Mouse (Mus musculus): ENCODE data around the gene Trp53. TPM values are rescaled to one million over a fixed set of nuclear protein-coding genes. Genes with fewer than 3 reads are reported as not detected.

The Trp53 gene
- total RNA-seq, 2 experiments from 2014 or later = 63.3 to 64.7 TPM

GRCm38 (mm10) chr11:69628286-69628685, 48.1 kb downstream of the Trp53 start:
- peak; percentile 78 to 85 for DNase-seq

- no peak for DNase-seq
Observed at GRCm38 (mm10) chr11:69629802-69630201, 49.6 kb downstream of the Trp53 start.

GRCm38 (mm10) chr11:69632284-69633089, 52.3 kb downstream of the Trp53 start, which contains the start of gene Fxr2:
Fxr2 (plus strand) TSS chr11:69632990.
- DNase-seq = peak; percentile 100

GRCm38 (mm10) chr11:69633128-69633866, 53.1 kb downstream of the Trp53 start:
- peak; percentile 76 to 84 for DNase-seq

GRCm38 (mm10) chr11:69635471-69635870, 55.3 kb downstream of the Trp53 start:
- DNase-seq = no peak

Small RNA genes lying within 50 kb of the gene (microRNA-seq; reads per million reads assigned to microRNA genes)
- gene Mir467f = not detected

Other genes starting within 250 kb of the Trp53 start
- gene Rnf227, start 239.9 kb upstream of the Trp53 start, total RNA-seq (2021) = 1 to 10 TPM; 4.7 to 6.6 TPM
- gene Chd3, start 211.0 kb upstream of the Trp53 start, total RNA-seq (2021) = 100 to 1,000 TPM in 1 of 2 experiments, 10 to 100 TPM in 1; 78.6 to 119 TPM
- gene Naa38, start 184.9 kb upstream of the Trp53 start, total RNA-seq (2021) = 100 to 1,000 TPM; 132 to 158 TPM
- gene Cyb5d1, start 184.7 kb upstream of the Trp53 start, total RNA-seq (2021) = 10 to 100 TPM; 49.0 to 50.9 TPM
- 10 to 100 TPM; 13.4 to 17.8 TPM for gene Tmem88, start 182.1 kb upstream of the Trp53 start, total RNA-seq (2021)
- 10 to 100 TPM; 31.8 to 48.0 TPM for gene Kdm6b, start 166.7 kb upstream of the Trp53 start, total RNA-seq (2021)
- gene Dnah2, start 31.2 kb upstream of the Trp53 start, total RNA-seq (2021) = under 1 TPM; 0.10 to 0.30 TPM
- 1 to 10 TPM in 1 of 2 experiments, under 1 TPM in 1; 0.66 to 1.1 TPM for gene Efnb3, start 20.2 kb upstream of the Trp53 start, total RNA-seq (2021)
- 1 to 10 TPM; 9.2 to 9.7 TPM for gene Wrap53, start 104 bp upstream of the Trp53 start, total RNA-seq (2021)
- 10 to 100 TPM; 28.5 to 45.4 TPM for gene Atp1b2, start 25.6 kb downstream of the Trp53 start, total RNA-seq (2021)
- gene Shbg, start 37.5 kb downstream of the Trp53 start, total RNA-seq (2021) = not detected
- gene Sat2, start 41.7 kb downstream of the Trp53 start, total RNA-seq (2021) = 10 to 100 TPM in 1 of 2 experiments, 1 to 10 TPM in 1; 5.7 to 11.3 TPM
- gene Fxr2, start 52.6 kb downstream of the Trp53 start, total RNA-seq (2021) = 10 to 100 TPM; 80.5 to 88.4 TPM
- gene Sox15, start 75.0 kb downstream of the Trp53 start, total RNA-seq (2021) = not detected
- gene Mpdu1, start 82.3 kb downstream of the Trp53 start, total RNA-seq (2021) = 100 to 1,000 TPM in 1 of 2 experiments, 10 to 100 TPM in 1; 91.4 to 126 TPM
- gene Cd68, start 85.8 kb downstream of the Trp53 start, total RNA-seq (2021) = 10 to 100 TPM; 20.1 to 28.6 TPM
- gene Eif4a1, start 92.1 kb downstream of the Trp53 start, total RNA-seq (2021) = 100 to 1,000 TPM; 678 to 712 TPM
- 10 to 100 TPM; 70.6 to 80.4 TPM for gene Senp3, start 101.7 kb downstream of the Trp53 start, total RNA-seq (2021)
- 1 to 10 TPM; 1.7 to 2.5 TPM for gene Tnfsf13, start 105.4 kb downstream of the Trp53 start, total RNA-seq (2021)
- 10 to 100 TPM; 21.5 to 22.9 TPM for gene Tnfsf12, start 115.5 kb downstream of the Trp53 start, total RNA-seq (2021)
- gene Tnfsfm13, start 115.7 kb downstream of the Trp53 start, total RNA-seq (2021) = 1 to 10 TPM; 4.0 to 4.9 TPM
- 10 to 100 TPM; 86.4 to 90.3 TPM for gene Polr2a, start 178.3 kb downstream of the Trp53 start, total RNA-seq (2021)
- gene Slc35g3, start 181.6 kb downstream of the Trp53 start, total RNA-seq (2021) = not detected
- 10 to 100 TPM; 57.7 to 63.8 TPM for gene Zbtb4, start 185.6 kb downstream of the Trp53 start, total RNA-seq (2021)
- gene Chrnb1, start 215.6 kb downstream of the Trp53 start, total RNA-seq (2021) = 1 to 10 TPM; 1.1 to 1.8 TPM
- gene Fgf11, start 221.5 kb downstream of the Trp53 start, total RNA-seq (2021) = 1 to 10 TPM; 3.9 to 8.6 TPM
- gene Tmem102, start 225.3 kb downstream of the Trp53 start, total RNA-seq (2021) = under 1 TPM; 0.17 to 0.26 TPM
- gene Gm39566, start 234.9 kb downstream of the Trp53 start, total RNA-seq (2021) = not detected
- not detected for gene Spem2, start 238.1 kb downstream of the Trp53 start, total RNA-seq (2021)
- gene Spem1, start 241.8 kb downstream of the Trp53 start, total RNA-seq (2021) = not detected

Measured in adrenal gland, postnatal 36 days (tissue).